Mouse (Mus musculus) left cerebral cortex, adult 8-10 months (tissue): ENCODE results near the gene Larp1. TPM values are rescaled to one million over a fixed set of nuclear protein-coding genes. Genes with fewer than 3 reads are reported as not detected.
"Not testable (repeated sequence)": the region's sequence is repeated elsewhere in the genome, so short reads cannot be mapped to it uniquely, and the experiment has no call there.

Source experiments
- DNase-seq, 2 experiments: peaks; one replicate each; pipeline ENCODE4 v3.0.0; 2022; ENCODE audit warnings: low spot score in 2 of 2
- total RNA-seq, 4 experiments: library from RNA; stranded (reverse); gene quantifications; 2 replicates each; pipeline ENCODE4 v1.2.4; 2022

Gene Larp1
- total RNA-seq, 4 experiments from 2014 or later = 84.6 to 88.6 (median 86.9) TPM

- no peak for DNase-seq
These were observed 88.9 kb downstream of the Larp1 start for GRCm38 (mm10) chr11:58097621-58098365.

- not testable (repeated sequence) for DNase-seq
These were observed 89.5 kb downstream of the Larp1 start for GRCm38 (mm10) chr11:58098366-58098720.

GRCm38 (mm10) chr11:58100006-58100405, 91.1 kb downstream of the Larp1 start:
- no peak for DNase-seq

DNA sequence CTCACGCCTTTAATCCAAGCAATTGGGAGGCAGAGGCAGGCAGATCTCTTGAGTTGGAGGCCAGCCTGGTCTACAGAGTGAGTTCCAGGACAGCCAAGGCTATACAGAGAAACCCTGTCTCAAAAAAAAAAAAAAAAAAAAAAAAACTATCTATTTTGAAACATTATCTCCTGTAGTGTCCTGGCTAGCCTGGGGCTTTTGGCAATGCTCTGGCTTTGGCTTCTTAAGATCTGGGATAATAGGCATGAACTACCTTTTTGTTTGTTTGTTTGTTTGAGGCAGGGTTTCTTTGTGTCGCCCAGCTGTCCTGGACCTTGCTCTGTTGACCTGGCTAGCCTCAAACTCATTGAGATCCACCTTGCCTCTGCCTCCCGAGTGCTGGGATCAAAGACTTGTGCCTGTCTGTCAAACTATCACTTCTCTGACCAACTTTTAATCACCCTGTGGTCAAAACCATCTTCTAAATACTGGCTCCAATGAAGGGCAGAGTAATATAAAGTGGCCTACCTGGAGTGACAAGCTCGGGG, 92.4 kb downstream of the Larp1 start:
- no peak for DNase-seq

GRCm38 (mm10) chr11:58102146-58102545, 93.3 kb downstream of the Larp1 start:
- DNase-seq = no peak

- DNase-seq = no peak
These were observed 93.9 kb downstream of the Larp1 start for GRCm38 (mm10) chr11:58102581-58103343.

DNA sequence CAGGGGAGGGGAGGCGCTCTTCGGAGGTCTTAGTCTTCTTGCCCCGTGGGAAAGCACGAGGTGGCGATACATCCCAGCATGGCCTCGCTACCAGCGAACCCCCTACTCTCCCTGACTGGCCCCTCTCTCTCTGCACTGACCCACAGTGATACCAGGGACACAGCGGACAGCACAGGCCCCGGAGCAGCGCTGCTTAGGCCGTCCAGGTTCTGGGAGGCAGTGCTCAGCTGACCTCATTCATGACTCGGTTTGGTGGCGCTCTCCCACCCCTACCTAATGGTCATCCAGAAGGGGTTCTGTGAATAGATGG, 94.4 kb downstream of the Larp1 start:
- DNase-seq = no peak

GRCm38 (mm10) chr11:58103697-58104306, 94.9 kb downstream of the Larp1 start, which contains the start of gene Cnot8:
Gene Cnot8, plus strand, starts transcription at chr11:58104153.
- peak; percentile 97 to 98 for DNase-seq

GRCm38 (mm10) chr11:58104351-58104791, 95.5 kb downstream of the Larp1 start:
- DNase-seq = peak in 1 of 2 experiments; percentile 32

DNA sequence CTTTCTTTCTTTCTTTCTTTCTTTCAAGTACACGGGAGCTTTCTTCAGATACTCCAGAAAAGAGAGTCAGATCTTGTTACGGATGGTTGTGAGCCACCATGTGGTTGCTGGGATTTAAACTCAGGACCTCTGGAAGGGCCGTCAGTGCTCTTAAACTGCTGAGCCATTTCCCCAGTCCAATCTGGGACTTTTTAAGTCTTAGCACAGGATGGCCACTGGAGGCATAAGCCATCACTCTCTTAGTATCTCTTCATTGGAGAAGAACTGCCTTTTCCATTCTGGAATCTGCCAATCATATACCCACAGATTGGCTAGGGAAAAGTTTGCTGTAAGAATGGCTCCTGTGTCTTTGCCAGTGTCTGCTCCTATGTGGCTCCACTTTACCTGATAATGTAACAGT, 98.1 kb downstream of the Larp1 start:
- no peak for DNase-seq

GRCm38 (mm10) chr11:58107664-58108337, 98.9 kb downstream of the Larp1 start:
- no peak for DNase-seq

Other genes with a start within 250 kb of the Larp1 start
- gene Sap30l, start 207.4 kb upstream of the Larp1 start, total RNA-seq = 10 to 100 TPM; 46.3 to 50.7 (median 49.6) TPM
- not detected for gene Hand1, start 176.2 kb upstream of the Larp1 start, total RNA-seq
- gene Gm12248, start 84.1 kb downstream of the Larp1 start, total RNA-seq = not detected
- 10 to 100 TPM; 50.5 to 55.7 (median 53.0) TPM for gene Cnot8, start 95.1 kb downstream of the Larp1 start, total RNA-seq
- gene Gemin5, start 159.5 kb downstream of the Larp1 start, total RNA-seq = 10 to 100 TPM; 16.9 to 22.0 (median 19.8) TPM
- gene Mrpl22, start 162.6 kb downstream of the Larp1 start, total RNA-seq = 10 to 100 TPM; 25.9 to 37.3 (median 35.7) TPM
- 1 to 10 TPM; 4.5 to 6.8 (median 5.5) TPM for gene Igtp, start 190.5 kb downstream of the Larp1 start, total RNA-seq
- gene Irgm2, start 190.6 kb downstream of the Larp1 start, total RNA-seq = 1 to 10 TPM; 2.0 to 3.3 (median 2.7) TPM